Mouse (Mus musculus): ENCODE measurements around the gene Ccdc74a.

GRCm38 (mm10) chr16:17605684-17606083, 40.6 kb upstream of the Ccdc74a start:
- TF ChIP-seq CTCF (IDR thresholded peaks at IDR 0.05; ENCODE audit: insufficient read depth, low read depth, low read length), result no peak
- TF ChIP-seq POLR2A (IDR thresholded peaks at IDR 0.05; ENCODE audit: insufficient read depth, low read depth, low read length), result no peak
